Mouse (Mus musculus) megakaryocyte, adult 5-6 weeks (primary cell): ENCODE data around the gene Grin2d. TPM values are rescaled to one million over a fixed set of nuclear protein-coding genes. Genes with fewer than 3 reads are reported as not detected.

Experiments
- ATAC-seq: 2 replicates; pipeline ENCODE4 v1.8.0; 2016; ENCODE audit warnings: mild to moderate bottlenecking, inconsistent platforms; ENCODE audit not compliant: poor library complexity, severe bottlenecking
- total RNA-seq, 2 experiments: library from RNA; stranded (forward) in 1 of 2; stranded (reverse) in 1 of 2; fragments of 153-499, 151-499 nt in 1 of 2; fragments of 221-1000, 200-1000 nt in 1 of 2; gene quantifications; 2 replicates each; pipeline versions ENCODE4 v1.2.3 to v1.2.4; 2015 to 2017

Grin2d gene
- total RNA-seq, 2 experiments from 2014 or later = 0.07 to 0.16 TPM

DNA sequence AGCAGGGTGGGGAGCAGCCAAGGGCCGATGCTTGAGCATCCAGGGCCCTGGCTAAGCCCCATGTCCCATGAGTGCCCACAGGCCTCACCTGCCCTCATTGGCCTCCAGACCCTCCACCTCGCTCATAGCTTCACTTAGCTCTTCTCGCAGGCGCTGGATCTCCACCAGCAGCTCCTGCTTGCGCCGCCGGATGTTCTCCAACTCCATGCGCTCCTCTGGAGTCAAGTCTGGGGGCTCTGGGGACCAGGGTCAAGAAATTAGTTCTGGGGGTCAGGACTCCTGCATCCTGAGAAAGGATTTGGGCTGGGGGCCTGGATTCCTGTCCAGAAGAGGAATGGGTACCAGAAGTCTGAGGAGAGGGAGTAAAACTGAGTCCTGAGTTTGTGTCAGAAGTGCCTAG, 65.3 kb downstream of the Grin2d start:
- no peak for ATAC-seq

DNA sequence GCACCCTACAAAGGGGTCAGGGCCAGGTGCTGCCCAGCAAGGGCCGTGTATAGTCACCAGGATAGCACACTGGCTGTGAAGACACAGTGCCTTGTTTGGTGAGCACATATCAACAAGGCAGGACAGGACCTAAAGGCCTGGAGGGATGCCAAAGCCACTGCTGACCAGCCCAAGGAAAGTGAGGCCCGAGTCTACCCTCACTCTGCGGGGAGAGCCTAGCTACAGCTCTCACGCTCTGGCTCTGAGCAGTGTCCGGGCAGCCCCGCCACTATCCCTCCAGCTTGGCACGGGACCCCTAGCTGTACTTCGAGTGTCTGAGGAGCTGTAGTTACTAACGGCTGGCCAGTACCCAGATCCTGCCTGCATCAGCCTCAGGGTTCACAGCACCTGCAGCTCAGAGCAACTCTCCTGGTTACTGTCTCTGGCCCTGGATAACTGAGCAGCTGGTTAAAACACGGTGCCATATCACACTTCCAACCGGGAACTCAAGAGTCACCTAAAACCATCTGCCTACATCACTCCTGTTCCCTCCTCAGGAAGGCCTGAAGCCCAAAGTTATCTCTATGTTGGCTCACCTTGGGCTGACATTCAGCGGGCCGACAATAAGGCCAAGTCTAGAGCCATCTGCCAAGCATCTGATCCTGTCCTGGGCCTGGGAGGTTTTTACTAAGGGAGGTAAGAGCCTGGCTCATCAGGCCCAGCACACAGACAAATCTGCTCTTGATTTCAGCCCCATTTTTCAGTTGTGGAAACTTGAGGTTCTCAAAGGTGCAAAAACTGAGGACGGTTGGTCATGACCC, 68.7 kb downstream of the Grin2d start:
- no peak for ATAC-seq

DNA sequence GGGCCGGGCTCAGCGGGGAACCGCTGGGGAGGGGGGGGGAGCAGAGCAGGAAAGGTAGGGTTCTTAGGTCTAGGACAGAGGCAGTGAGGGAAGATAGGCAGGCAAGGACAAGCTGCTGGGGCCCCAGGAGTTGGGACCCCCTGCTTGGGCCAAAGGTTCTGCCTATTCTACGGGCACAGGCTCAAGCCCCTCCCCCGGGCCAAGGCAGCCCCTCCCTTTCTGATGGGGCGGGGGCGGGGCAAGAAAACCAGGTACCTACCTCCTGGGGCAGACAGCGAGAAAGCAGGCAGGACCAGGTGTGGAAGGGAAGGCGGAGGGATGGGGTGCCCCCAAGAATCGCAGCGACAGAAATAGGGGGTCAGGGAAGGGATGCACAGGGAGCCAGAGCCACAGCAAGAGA, 69.7 kb downstream of the Grin2d start:
- ATAC-seq = no peak

DNA sequence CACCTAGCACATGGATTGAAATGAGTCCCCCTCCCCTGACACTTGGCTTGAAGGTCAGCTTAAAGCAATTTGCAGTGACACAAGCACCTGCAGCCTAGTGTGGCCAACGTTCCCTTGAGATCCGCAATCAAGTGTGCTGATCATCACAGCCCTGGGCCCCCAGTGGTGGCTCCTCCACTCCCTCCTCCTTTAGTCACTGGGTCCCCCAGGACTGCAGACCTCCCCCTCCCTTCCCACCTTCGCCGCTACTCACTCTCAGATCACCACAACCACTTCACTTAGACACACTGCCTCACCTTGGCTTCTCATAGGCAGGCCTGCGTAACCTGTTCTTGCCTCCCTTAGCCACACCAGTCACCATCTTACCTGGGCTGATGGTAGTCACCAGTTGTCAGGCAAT, 72.2 kb downstream of the Grin2d start:
- no peak for ATAC-seq

DNA sequence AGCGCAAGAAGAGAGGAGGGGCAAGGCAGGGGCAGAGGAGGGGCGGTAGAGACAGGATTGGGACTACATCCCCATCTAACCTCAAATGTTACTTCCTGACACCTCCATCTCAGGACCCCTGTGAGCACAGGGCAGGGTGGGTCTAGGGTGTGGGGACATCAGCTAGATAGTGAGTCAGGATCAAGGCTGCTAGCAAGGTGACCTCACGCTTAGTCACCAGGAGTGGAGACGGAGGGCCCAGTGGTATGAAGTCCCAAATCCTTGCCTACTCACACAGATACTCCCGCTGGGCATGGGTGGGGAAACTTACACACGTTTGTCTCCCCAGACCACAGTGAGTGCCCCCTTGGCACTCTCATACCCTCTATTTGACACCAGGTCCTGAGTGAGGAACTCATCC, 75.6 kb downstream of the Grin2d start:
- ATAC-seq = no peak

DNA sequence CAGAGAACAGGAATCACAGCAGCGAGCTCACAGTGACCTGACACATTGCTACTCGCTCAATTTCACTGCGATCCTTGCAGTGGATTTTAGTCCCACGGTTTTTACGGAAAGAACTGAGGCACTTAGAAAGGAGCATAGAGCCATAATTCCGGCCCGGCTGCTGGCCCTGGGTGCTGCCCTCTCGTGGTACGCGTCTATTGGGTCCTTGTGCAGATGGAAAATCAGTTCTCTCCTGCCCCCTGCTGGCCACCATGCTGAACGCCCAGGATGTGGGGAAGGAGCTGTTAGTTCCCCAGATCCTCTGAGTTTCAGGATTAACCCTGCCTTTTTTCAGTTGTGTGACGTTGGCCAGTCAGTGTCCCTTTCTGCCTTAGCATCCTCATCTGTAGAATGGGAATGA, 76.8 kb downstream of the Grin2d start:
- ATAC-seq = peak; percentile 94

DNA sequence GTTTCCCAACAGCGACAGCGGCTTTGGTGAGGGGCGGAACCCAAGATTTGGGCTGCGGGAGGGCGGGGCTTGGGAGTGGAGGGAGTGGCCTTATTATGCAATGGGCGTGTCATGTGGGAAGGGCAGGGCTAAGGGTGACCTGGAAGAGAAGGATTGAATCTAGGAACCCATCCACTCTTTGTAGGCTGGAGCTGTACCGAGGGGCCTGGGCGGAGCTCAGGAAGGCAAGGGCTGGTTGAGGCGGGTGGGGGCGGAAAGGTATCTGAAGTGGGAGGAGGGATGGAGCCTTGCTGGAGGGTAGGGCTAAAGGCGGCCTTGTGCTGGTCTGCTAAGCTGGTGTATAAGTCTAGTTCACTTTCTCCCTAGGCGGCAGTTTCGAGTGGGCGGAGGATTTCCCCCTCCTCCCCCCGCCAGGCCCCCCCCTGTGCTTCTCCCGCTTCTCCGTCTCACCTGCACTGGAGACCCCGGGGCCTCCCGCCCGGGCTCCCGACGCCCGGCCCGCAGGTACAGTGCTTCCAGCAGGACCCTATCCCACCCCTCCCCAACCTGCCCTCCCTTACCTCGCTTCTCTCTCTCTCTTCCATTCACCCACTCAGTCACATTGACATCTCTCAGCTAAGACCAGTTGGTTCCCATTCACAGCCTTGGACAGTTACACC, 77.5 kb downstream of the Grin2d start:
- peak; percentile 66 for ATAC-seq

DNA sequence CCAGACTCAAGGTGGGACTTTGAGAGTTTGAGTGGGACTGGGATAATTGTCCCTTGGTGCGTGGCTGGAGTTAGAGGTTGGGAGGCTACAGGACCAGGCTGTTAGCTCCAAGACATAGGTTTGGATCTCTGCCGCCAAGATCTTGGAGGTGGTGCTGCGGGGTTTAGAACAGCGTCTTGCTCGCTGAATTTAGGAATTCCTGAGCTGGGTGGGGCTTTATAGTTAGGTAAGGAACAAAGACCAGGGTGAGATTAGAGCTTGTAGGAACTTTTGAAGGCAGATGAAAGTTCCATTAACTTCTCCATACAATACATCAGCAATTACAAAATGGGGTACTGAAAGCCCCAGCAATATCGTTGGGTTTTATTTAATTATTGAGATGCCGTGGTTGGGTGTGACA, 78.2 kb downstream of the Grin2d start:
- no peak for ATAC-seq

DNA sequence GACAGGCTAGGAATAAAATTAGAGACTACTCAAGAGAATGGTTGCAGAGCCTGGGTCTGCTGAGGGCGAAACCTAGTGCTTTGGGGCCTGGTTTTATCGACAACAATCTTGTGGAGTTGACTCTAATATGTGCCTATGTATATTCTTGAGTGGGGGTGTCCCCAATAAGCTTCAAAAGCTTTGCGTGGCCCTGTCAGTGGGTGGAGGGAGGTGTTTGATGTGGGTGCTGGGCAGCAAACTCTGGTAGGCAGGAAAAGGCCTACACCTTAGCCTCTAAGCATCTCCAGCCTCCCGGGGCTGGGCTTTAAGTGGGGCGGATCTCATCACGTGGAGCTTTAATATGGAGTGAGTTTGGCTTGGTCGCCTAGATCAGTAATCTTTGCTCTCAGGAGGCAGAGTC, 79.2 kb downstream of the Grin2d start:
- ATAC-seq = no peak

DNA sequence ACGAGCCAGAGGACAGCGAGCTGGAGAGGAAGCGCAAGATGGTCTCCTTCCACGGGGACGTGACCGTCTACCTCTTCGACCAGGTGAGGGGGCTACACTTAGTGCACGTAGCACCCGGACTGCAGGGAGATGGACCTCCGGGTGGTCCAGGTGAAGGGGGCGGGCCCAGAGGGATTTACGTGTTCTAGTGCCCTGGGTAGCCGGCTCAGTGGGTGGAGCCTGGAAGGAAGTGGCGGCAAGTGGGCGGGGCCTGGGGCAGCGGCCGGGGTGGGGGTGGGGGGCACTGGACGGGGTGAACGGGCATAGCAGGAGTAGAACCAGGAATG, 79.7 kb downstream of the Grin2d start:
- ATAC-seq = no peak

DNA sequence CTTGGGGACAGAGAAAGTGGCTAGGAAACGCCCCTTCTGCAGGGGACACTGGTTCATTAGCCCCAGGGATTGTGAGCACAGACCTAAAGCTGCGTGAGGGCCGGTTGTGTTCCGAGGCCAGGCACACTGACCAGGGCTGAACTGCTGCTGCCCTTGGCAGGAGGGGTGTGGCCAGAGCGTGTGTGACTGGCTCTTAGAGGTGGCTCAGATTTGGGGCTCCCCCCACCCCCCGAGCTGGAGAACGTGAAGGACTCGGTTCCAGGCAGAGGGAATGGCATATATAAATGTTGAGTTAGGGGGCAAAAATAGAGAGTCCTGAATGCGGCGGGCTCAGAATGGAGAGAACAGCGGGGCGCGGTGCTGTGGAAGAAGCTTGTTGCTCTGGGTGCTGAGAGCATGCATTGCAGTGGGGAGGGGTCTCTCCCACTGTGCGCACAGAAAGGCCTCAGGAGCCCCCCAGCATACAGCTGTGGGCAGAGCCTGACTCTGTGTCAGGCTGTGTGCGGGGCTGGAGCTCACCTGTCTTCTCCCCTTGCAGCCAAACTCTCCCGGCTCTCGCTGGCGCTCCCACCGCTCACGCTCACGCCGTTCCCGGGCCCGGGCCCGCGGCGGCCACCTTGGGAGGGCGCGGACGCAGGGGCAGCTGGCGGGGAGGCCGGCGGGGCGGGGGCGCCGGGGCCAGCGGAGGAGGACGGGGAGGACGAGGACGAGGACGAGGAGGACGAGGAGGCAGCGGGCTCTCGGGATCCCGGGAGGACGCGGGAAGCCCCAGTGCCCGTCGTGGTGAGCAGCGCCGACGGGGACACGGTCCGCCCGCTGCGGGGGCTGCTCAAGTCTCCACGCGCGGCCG, 80.3 kb downstream of the Grin2d start:
- no peak for ATAC-seq

DNA sequence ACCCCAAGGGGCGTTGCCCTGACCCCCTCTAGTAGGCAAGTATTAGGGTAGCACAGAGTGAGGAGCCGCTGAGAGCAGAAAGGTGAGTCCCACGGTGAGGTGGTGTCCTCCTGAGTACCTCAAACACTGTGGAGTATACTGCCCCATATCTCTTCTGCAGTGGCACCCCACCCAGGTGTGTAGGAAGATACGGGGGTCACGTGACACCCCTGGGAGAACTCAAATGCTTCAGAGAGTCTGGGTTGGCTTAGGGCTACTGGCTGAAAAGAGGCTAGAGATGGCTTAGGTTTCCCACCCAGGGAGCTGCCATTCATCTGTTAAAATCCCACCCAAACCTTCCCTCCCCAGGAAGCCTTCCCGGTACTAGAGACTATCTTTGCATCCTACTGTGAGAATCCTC, 81.2 kb downstream of the Grin2d start:
- ATAC-seq = no peak

DNA sequence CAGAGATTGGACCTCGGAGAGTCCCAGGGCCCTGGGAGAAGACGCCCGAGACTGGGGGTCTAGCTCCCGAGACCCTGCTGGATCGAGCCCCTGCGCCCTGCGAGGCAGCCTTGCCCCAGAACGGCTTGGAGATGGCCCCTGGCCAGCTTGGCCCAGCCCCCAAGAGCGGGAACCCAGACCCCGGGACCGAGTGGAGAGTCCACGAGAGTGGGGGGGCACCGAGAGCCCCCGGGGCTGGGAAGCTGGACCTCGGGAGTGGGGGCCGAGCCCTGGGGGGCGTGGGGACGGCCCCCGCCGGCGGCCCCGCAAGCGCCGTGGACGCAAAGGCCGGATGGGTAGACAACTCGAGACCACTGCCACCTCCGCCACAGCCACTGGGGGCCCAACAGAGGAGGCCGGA, 83.2 kb downstream of the Grin2d start:
- ATAC-seq = no peak

DNA sequence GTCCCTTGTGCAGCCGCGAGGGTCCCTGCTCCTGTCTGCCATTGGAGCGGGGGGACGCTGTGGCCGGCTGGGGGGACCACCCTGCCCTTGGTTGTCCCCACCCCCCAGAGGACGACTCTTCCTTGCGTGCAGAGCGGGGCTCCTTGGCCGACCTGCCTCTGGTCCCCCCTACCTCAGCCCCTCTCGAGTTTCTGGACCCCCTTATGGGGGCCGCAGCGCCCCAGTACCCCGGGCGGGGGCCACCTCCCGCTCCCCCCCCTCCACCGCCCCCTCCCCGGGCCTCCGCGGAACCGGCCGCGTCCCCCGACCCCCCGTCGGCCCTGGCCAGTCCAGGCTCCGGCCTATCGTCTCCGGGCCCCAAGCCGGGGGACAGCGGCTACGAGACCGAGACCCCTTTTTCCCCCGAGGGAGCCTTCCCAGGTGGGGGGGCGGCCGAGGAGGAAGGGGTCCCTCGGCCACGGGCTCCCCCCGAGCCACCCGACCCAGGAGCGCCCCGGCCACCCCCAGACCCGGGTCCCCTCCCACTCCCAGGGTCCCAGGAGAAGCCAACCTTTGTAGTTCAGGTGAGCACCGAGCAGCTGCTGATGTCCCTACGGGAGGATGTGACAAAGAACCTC, 84.1 kb downstream of the Grin2d start:
- ATAC-seq = no peak

DNA sequence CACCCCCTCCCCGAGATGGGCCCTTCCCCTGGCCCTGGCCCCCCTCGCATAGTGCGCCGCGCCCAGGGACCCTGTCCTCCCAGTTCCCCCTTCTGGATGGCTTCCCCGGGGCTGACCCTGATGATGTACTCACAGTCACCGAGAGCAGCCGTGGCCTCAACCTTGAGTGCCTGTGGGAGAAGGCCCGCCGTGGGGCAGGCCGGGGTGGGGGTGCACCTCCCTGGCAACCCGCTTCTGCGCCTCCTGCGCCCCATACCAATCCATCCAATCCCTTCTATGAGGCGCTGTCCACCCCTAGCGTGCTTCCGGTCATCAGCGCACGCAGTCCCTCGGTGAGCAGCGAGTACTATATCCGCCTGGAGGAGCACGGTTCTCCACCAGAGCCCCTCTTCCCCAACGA, 84.9 kb downstream of the Grin2d start:
- ATAC-seq = no peak

DNA sequence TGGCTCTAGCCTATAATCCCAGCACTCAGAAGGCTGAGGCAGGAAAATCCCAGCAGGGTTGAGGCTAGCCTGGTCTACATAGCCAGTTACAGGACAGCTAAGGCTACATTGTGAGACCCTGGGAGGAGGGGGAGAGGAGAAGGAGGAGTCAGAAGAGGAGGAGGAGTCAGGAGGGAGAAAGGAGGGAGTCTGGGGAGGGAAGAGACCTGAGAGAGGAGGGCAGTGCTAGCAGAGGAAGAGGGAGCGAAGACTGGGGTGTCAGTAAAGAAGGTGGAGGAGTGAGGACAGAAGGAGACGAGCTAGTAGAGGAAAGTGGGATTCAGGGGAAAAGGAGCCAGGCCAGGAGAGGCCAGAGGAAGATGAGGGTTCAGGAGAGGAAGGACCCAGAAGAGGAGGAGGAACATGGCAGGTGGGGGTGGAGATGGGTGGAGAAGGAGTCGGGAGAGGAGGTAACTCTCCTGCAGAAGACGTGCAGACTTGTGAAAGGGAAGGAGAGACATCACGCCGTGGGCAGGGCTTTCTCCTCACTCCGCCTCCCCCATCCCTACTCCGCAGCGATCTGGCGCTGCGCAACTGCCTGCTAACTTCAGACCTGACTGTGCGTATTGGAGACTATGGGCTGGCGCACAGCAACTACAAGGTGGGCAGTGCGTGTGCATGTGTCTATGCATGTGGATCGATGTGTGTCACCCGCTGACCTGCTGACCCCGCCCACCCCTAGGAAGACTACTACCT, 86.3 kb downstream of the Grin2d start:
- ATAC-seq = no peak

DNA sequence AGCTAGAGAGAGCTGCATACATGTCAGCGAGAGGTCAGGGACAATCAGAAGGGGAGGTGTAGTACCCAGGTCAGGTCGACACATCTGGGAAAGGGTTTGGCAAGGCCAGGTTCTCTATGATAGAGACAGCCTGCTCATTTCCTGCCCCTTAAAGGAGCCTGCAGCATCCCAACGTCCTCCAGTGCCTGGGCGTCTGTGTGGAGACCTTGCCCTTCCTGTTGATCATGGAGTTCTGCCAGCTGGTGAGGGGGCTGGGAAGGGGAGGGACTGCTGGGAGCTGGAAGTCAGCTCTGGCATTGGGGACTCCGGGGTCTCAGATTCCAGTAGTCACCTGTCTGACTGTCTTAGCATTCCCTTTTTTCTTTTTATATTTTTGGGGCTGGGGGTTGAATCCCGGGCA, 87.5 kb downstream of the Grin2d start:
- no peak for ATAC-seq

DNA sequence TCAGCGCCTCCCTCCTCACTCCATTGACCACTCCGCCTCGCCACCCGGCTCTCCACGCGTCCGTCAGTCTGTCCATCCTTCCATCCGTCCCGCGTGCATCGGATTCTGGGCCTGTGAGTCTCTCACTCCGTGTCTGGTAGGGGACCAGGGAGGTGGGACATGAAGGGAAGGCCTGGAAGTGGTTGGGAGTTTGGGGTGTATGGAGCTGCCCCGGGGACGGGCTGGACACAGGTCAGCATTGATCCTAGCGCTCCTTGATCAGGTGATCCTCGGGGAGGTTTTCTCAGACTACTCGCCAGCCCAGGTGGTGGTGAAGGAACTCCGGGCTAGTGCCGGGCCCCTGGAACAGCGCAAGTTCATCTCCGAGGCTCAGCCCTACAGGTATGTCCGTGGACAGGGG, 90.5 kb downstream of the Grin2d start:
- ATAC-seq = no peak

DNA sequence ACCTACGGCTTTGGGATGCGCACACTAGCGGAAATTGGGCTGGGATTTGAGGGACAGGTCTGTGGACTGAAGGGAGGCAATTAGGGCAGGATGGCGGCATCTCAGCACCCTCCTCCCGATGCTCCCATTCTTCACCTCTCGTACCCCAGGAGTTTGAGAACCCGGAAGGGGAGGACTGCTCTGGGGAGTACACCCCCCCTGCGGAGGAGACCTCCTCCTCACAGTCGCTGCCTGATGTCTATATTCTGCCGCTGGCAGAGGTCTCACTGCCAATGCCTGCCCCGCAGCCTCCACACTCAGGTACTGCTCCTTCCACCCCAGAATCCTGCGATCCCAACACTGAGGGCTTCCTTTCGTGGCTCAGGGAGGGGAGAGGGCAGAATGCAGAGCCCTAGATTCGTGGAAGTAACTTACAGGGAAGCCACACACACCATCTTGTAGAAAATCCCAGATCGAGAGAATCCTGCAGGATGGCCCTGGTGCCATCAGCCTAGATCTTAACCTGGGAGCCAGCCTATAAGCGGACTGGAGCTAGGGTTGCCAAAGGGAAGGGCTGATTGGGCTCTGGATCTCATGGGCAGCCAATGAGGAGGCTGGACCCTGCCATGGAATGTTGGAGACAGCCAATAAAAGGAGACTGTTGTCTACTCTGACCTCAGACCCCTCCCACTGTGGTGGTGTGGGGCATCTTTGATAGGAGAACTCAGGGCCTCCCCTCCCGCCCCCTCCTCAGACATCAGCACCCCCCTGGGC, 91.3 kb downstream of the Grin2d start:
- ATAC-seq = no peak

DNA sequence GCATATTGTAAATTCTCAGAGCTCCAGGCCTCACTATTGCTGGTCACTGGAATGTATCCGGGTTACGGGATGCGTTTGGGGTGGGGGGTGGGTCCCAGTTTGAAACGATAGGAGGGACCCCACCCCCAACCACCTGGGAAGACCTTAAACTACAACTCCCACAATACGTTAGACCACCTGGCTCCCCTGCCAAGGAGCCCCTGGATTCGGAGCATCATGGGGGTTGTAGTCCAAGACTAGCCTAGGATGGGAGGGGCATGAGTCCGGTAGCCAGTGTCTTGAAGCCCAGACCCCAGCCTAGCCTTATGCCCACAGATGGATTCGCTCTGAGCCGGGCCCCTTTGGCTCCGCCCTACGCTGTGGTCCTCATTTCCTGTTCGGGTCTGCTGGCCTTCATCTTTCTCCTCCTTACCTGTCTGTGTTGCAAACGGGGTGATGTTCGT, 92.0 kb downstream of the Grin2d start:
- no peak for ATAC-seq
